Mouse (Mus musculus): Measurements from ENCODE around the gene Pou2f2.

DNA sequence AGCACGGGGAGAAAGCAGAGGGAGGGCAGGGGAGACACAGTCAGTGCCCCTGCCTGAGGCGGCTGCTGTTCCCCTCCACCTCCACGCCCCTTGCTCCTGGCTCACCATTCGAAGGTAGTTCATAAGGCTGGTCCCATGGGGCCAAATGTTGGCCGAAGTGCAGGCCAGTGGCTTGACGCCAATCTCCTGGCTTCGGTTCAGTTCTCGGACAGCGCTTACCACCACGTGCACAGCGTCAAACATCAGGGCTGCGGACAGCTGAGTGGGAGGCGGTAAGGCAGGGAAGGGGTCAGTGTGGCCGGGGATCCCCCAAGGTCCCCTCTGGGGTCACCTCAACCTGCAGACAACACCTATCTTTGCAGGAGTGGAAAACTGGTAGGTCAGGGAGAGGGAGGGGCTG lies 120.7 kb downstream of the Pou2f2 start:
- no peak for TF ChIP-seq CTCF (IDR thresholded peaks at IDR 0.05; ENCODE audit: low read depth)
- TF ChIP-seq EP300 (IDR thresholded peaks at IDR 0.05; ENCODE audit: low read depth), result no peak
